Mouse (Mus musculus): ENCODE measurements around the gene Gm6034.
"Not testable (repeated sequence)": the region's sequence is repeated elsewhere in the genome, so short reads cannot be mapped to it uniquely, and the experiment has no call there.

Gm6034 gene

DNA sequence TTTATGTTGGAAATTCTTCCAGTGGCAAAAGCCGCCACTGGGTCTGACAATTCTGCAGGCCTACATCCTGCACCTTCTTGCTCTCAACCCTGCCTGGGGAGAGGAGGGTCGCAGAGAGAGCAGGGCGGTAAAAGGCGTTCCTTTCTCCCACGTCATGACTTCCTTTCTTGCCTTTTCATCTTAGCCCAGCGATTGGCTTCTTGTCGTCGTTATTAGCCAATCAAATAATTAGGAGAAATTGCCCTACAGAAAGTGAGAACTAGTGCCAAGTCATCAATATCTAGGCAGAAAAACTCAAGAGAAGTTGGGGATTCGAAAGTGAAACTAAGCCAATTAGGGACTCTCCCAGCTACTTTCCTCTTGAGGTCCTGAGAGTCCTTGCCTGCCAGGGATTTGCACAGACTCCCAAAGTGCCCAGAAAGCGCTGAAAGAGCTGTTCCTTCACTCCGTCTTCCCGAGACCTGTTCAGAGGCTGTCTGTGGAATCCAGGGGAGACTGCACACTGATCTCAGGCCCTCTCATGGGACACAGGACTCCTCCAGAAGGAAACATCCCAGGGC, at the start of gene Gm6034, which contains the start of gene H2-T22:
Gene Gm6034 (plus strand): TSS at position 352 of the 560 bp plus-strand sequence.
Gene H2-T22 (minus strand): TSS at position 138 of the 560 bp plus-strand sequence.
- DNase-seq (ENCODE audit: low read depth, low spot score): peak; percentile 96

DNA sequence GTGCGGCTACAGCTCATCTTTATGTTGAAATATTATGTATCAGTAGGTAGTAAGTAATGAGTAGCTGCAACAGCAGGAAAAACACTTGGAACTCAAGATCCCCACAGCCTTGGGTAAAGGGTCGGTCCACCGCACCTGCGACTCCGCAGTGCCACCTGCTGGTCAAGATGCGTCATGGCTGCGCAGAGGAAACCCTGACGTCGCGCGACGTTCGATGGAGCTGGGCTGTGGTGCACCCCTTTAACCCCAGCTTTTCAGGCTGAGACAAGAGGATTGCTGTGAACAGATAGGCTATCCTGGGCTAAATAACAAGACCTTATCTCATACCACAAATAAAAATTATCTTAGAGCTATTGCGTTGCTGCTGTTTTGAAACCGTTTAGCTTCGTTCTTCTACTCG, 49.1 kb upstream of the Gm6034 start:
- peak; percentile 90 for DNase-seq (ENCODE audit: low read depth, low spot score)

DNA sequence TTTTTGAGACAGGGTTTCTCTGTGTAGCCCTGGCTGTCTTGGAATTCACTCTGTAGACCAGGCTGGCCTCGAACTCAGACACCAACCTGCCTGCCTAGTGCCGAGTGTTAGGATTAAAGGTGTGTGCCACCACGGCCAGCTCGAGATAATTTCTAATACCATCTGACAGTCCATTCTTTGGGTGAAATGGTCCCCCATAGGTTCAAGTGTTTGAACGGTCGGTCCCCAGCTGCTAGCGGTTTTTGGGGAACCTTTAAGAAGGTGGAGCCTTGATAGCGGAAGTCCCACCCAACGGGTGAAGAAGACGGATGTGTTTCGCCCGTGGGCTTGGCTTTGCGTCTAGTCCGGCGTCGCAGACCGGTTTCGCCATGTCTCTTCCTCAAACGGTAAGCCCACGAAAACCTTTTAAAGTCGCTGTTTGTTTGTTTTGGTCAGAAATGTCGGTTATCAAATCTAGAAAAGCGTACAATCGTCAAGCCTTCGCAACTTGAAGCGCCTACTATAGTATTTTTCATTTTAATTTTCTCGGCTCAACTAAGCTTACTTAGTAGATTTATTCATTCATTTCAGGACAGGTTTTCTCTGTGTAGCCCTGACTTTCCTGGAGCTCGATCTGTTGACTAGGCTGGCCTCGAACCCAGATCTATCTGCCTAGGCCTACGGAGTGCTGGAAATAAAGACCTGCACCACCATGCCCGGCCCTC, 48.4 kb upstream of the Gm6034 start:
- peak; percentile 94 for DNase-seq (ENCODE audit: low read depth, low spot score)

DNA sequence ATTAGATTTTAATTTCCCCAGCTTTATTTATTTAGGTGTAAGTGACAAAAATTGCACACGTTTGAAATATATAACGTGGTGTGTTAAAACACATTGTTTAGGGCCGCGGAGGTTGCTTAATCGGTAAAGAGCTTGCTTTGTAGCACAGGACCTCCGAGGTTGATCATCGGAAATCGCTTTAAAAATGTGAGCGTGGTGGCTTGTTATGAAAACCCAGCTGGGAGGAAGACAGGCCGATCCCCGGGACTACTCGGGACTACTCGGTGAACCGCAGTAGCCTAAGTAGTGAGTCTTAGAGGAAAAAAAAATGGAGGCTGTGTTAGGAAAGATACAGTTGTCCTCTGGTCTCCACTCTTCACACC, 47.9 kb upstream of the Gm6034 start:
- no peak for DNase-seq (ENCODE audit: low read depth, low spot score)

DNA sequence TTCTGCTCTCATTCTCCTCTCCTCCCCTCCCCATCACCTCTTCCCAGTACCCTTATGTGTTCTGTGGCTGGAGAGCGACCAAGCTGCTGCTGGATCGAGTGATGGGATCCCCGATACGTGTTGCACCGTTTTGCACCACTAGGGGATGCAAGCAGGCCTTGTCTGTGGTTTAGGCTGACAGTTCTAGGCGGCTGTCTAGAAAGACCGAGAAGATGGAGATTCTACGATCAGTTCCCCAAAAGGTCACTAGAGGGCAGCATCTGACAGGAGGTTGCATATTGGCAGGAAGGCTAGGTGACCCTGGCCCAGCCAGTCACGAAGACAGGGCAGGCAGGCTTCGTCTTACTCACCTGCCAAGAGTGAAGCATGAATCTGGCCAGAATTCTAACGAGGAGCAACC, 45.8 kb upstream of the Gm6034 start:
- peak; percentile 99 for DNase-seq (ENCODE audit: low read depth, low spot score)

DNA sequence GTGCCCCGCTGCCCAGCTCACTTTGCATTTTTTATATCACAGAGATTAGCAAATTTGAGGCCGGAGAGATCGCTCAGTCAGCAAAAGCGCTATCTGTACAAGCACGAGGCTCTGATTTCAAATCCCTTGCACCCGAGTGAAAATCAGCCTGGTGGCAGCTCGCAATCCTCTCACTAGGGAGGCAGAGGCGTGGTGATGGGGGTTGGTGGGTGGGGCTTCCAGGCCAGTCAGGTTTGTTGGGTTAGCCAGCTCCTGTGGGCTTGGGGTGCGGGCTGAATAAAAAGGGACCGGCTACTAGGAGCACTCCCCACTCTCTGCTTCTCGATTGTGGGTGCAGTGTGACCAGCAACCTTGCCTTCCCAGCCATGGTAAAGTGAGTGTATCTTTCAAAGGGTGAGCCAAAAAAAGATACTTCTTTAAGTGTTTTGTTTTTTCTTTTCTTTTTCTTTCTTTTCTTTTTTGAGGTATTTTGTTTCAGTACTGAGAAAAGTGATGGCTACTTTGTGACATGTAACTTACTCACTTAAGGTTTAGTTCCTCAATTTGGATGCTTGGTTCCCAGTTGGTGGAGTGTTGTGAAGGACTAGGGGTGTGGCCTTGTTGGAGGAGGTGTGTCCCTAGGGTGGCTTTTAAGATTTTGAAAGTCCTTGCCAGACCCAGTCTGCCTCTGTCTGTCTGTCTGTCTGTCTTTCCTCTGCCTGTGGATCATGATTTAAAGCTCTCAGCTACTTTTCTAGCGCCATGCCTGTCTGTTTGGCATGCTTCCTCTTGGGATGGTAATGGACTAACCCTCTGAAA, 44.8 kb upstream of the Gm6034 start:
- peak; percentile 87 for DNase-seq (ENCODE audit: low read depth, low spot score)

DNA sequence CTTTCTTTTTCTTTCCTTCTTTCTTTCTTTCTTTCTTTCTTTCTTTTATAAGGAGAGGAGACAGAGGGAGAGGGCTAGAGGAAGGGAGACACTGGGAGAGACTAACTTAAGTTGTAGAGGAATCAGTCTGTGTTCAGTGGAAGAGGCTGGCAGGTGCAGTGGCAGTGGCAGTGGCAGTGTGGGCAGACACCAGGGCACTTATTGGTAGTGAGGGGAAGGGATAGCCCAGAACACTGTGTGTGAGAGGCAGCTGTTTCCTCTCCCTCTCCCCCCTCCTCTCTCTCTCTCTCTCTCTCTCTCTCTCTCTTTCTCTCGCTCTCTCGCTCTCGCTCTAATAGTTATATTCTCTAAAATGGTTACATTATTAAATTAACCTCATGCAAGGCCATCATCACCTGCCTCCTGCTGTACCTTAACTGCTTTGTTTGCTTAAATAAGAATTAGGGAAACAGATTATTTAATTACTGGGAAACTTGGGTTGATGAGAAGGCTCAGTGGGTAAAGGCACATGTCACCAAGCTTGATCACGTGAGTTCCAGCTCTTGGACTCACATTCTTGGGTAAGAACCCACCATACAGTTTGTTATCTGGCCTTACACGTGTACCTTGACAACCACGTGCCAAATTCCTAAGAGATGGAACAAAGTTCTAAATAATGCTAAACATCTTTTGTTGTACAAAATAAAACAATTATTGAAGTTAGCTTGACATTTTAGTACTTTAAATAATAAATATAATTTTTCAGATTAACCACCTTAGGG, 44.0 kb upstream of the Gm6034 start:
- DNase-seq (ENCODE audit: low read depth, low spot score): peak; percentile 75

DNA sequence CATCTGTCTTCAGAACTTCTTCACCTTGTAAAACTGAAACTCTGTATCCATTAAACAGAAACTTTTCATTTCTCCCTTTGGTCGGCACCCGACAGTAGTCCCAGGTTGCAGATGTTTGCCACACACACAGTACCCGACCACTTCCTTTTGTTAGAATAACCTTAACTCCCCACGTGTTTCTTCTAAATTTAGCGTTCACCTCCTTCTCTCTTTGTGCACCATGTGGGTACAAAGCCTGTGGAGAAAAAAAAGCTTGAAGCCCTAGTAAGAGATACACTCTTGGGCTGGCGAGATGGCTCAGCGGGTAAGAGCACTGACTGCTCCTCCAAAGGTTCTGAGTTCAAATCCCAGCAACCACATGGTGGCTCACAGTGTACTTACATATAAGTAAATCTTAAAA, 43.4 kb upstream of the Gm6034 start:
- DNase-seq (ENCODE audit: low read depth, low spot score): peak; percentile 87

DNA sequence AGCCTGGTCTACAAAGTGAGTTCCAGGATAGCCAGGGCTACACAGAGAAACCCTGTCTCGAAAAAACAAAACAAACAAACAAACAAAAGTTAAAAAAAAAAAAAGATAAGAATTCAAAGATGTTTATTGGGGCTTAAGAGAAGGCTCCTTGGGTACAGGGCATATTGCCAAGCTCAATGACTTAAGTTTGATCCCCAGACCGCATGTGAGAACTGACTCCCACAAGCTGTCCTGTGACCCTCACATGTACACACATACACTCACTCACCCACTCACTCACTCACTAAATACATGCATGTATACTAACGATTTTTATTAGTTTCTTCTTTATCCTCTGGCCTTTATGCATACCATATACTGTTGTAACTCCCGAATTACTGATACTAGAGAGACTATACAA, 42.4 kb upstream of the Gm6034 start:
- no peak for DNase-seq (ENCODE audit: low read depth, low spot score)

DNA sequence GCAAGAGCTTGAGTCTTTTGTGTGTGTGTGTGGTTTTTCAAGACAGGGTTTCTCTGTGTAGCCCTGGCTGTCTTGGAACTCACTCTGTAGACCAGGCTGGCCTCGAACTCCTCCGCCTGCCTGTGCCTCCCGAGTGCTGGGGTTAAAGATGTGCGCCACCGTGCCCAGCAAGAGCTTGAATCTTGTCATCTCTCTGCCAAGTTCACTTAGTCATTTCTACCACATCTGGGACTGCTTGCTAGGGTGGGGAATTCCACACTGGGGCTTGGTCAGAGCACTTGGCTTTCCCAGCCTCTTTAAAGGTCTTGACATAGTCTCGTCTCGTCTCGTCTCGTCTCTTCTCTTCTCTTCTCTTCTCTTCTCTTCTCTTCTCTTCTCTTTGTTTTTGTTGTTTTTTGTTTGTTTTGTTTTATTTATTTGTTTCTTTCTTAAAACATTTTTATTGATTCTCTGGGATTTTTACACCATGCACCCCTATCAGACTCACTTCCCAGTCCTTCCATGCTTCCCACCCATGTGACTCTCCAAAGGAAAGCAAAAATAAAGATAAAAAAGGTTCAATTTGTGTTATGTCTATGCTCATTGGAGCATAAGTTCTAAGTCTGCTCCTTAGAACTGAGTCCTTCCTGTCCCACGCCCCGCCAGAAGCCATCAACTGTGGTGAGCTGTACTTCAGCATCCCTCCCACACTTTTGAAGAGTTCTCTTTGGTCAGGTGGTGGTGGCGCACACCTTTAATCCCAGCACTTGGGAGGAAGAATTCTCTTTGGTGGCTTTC, 41.5 kb upstream of the Gm6034 start:
- DNase-seq (ENCODE audit: low read depth, low spot score): peak; percentile 53

DNA sequence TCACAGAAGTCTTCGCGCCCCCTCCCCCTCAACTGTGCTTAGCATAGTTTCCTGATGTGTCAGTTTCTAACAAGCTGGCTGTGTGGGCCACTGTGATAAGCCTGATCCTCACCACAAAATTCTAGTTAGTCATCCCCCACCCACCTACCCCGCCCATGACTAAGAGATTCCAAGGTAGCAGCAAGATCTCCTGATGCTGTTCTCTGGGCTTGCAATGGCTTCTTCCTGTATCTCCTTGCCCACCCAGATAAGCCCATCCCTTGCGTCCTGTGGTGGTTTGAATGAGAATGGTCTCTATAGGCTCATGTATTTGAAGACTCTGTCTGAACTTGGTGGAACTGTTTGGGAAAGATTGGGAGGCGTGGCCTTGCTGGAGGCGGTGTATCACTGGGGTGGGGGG, 40.8 kb upstream of the Gm6034 start:
- no peak for DNase-seq (ENCODE audit: low read depth, low spot score)

DNA sequence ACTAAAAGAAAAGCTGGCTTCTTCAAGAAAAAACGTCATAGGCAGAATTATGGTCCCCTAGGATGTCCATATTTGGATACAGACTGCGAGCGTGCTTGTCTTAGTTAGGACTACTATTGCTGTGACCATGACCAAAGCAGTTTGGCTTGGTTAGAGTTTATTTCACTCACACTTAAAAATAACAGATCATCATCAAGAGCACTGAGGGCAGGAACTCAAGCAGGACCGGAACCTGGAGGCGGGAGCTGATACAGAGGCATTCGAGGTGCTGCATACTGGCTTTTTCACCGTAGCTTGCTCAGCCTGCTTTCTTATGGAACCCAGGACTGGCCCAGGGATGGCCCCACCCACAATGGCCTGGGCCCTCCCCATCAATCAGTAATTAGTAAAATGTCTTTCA, 39.4 kb upstream of the Gm6034 start:
- DNase-seq (ENCODE audit: low read depth, low spot score): no peak

DNA sequence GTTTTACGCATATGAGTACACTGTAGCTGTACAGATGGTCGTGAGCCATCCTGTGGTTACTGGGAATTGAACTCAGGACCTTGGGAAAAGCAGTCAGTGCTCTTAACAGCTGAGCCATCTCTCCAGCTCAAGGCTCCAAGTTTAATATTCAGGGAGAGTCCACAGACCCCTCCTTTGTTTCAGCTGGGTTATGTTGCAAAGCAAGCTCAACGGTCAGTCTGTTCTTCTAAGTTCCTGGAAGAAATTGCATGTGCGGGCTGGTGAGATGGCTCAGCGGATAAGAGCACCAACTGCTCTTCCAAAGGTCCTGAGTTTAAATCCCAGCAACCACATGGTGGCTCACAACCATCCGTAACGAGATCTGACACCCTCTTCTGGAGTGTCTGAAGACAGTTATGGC, 38.4 kb upstream of the Gm6034 start:
- DNase-seq (ENCODE audit: low read depth, low spot score): not testable (repeated sequence)

DNA sequence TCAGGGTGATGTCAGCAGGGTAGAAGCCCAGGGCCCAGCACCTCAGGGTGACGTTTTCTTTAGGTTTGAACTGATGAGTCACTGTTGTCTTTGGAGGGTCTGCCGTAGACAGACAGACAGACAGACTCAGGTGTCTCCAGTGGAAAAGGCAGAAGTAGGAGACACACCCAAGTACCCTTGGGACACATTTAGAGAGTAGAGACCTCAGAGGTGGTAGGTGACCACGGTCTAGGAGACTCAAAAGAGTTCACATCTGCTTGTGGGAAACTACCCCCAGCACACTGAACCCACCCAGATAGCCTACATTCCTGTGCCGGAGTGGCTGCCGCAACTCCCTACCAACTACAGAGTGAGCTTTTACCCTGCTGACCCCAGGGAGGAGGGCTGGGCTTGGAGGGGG, 27.8 kb upstream of the Gm6034 start:
- DNase-seq (ENCODE audit: low read depth, low spot score): no peak

DNA sequence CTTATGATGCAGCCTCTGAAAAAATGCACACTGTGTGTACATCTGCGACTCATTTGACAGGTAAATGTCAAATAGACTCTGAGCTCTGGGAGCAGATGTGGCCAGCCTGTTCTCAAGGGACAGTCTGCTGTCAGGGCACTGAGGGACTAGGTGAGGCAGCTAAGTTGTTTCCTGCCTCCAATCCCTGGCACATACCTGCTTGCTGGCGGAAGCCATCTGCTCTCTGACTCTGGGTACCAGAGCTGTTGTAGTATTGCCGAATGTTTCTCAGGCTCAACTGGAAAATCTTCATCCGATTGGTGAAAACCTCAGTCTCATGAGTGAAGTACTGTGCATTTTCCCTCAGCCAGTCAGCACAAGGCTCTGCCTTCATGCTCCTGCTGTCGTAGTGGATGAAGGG, 25.7 kb upstream of the Gm6034 start:
- no peak for DNase-seq (ENCODE audit: low read depth, low spot score)

DNA sequence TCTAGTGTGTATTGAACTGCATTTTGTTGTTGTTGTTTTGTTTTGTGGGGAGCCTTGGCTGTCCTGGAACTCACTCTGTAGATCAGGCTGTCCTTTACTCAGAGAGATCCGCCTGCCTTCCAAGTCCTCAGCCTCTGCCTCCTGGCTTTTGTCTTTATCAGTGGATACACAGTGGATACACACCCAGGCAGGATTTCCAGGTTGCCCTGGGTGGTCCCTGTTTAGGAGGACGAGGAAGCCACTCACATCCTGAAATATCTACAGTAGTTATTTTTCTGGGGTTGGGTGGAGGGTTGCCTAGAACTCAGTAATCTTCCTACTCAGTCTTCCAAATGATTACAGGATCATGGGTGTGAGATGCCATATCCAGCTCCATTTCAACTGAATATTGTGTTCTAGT, 23.8 kb upstream of the Gm6034 start:
- no peak for DNase-seq (ENCODE audit: low read depth, low spot score)

DNA sequence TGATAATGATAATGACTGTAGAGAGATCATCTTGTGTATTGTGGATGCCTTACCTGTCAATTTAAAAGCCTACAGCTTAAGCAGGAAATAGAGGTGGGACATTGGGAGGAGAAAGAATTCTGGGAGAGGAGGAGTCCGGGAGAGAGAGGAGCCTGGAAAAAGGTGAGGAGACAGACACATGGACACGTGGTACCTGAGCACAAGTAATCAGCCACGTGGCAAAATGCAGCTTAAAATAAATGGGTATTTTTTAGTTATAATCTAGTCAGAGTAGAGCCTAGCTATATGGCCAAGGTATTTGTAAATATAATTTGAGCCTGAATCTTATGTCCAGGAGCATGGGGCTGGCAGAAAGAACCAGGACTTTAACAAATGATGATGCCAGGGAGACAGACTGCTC, 23.2 kb upstream of the Gm6034 start:
- peak; percentile 37 for DNase-seq (ENCODE audit: low read depth, low spot score)

DNA sequence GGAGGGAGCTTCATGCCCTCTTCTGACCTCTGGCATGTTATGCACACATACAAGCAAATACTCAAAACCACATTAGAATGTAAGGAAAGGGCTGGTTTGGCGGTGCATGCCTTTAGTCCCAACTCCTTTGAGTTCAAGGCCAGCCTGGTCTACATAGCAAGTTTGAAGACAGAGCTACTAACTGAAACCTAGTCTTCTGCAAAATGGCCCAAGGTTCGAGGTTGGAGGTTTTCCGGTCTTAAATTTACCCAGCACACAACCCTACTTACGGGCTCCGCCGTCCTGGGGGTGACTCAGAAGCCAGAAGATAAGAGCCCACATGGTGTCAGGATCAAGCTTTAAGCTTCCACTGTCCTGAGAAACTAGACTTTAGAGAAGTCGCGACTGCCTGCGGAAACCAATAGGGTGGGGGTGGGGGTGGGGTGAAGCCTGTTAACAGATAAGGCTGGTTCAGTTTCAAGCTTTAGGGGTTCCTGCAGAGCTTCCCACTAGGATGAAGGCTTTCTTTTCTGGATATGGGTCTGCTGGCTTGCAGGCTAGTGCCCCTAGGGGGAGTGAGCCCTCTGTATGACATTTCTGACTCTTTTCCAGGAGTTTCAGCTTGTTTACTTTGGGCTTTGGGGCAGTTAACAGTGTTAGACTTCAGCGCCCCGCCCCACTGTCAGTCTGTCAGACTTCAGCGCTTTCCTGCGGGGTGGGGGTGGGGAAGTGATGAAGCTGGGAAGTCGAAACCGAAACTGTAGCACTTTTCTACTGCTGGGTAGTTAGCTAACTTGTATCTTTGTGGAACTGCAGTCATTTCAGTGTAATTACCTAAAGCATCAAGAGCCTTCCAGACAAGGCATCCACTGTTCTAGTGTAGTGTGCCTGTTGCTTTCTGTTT, 22.3 kb upstream of the Gm6034 start, which contains the start of gene H2-T24:
Gene H2-T24 (minus strand): TSS at position 370 of the 883 bp plus-strand sequence.
- DNase-seq (ENCODE audit: low read depth, low spot score): peak; percentile 96

DNA sequence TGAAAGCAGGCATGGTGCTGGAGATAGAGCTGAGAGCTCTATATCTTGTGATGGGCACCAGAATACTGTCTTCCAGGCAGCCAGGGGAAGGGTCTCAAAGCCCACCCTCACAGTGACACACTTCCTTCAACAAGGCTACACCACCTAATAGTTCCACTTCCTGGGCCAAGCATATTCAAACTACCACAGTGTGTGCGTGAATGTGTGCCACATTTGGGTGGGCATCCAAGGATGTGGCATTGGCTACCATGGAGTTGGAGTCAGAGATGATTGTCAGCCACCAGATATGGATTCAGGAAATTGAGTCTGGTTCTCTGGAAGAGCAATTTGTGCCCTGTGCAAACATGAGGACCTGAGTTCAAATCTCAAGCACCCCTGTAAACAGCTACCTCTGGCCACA, 21.5 kb upstream of the Gm6034 start:
- peak; percentile 34 for DNase-seq (ENCODE audit: low read depth, low spot score)

DNA sequence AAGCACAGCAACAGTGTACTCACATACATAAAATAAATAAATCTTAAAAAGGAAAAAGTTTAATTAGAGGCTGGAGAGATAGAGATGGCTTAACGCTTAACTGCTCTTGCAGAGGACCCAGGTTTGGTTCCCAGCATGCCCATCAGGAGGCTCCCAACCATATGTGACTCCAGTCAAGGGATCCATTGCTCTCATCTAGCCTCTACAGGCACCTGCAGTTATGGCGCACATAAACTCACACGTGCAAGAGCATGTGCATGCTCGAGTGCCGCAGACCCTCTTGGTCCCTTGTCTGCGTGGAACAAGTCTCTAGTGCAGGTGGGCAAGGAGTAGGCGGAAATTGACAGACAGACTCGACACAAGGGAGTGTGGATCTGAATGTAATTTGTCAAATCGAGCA, 20.7 kb upstream of the Gm6034 start:
- no peak for DNase-seq (ENCODE audit: low read depth, low spot score)

Data from A20 (cell line).